Mouse (Mus musculus) ES-Bruce4 (cell line): Measurements from ENCODE around the gene Gfy.

ENCODE experiments used
- CTCF ChIP-seq: IDR thresholded peaks from one replicate; pipeline ENCODE4 v1.8.1; 2011; ENCODE audit warnings: low read depth, low read length
- EP300 ChIP-seq: IDR thresholded peaks from 2 replicates; pipeline ENCODE4 v1.6.1; 2011; ENCODE audit warnings: low read depth, low read length; ENCODE audit not compliant: insufficient read depth
- POLR2A ChIP-seq: IDR thresholded peaks from one replicate; pipeline ENCODE4 v1.8.1; 2011; ENCODE audit warnings: low read length; ENCODE audit not compliant: insufficient read depth

DNA sequence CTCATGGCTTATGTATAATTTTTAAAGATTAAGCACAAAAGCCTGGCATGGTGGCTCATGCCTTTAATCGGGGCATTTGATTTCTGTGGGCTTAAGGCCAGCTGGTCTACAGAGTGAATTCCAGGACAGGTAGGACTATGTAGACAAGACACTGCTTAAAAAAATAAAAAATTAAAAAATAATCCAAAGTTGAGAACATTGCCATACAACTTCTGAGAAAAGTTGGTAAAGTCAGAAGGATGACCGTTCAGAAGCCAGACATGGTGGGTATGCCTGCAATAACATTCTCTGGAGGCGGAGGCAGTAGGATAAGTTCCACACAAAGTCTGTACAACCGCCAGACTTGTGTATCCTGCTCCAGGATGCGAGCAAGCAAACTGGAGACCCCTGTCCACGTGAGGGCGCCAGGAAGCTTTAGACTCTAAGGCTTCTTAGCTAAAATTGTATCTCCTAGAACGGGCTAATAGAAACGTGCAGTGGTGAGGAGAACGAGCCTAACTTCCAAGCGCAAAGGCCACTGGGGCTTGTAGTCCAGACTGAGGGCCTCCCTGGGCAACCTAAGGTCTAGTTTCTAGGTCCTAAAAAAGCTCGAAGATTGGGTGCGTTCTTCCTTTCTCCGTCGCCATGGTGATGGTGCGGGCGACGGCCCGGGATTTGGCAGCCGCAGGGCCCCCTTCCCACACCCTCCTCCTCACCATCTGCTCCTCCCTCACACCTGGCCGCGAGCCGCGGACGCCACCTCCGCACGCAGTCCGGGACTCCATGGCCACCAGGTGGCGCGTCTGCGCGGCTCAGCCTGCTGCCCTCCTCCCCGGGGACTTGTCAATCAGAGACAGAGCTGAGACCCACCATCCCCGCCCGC, 17.5 kb downstream of the Gfy start:
- TF ChIP-seq CTCF: peak; percentile 94
- TF ChIP-seq POLR2A: no peak
- no peak for TF ChIP-seq EP300
